Mouse (Mus musculus): Measurements from ENCODE around the gene Slc2a5.
A peak's percentile ranks its signal among the peaks of the same experiment; 100 is the strongest.

The Slc2a5 gene

GRCm38 (mm10) chr4:150146286-150146685 lies 27.2 kb downstream of the Slc2a5 start:
- no peak for DNase-seq

- no peak for DNase-seq
Observed at GRCm38 (mm10) chr4:150151045-150151444, 32.0 kb downstream of the Slc2a5 start.

GRCm38 (mm10) chr4:150152483-150152882 lies 33.4 kb downstream of the Slc2a5 start:
- DNase-seq = peak; percentile 44

GRCm38 (mm10) chr4:150155301-150155700 lies 36.2 kb downstream of the Slc2a5 start:
- DNase-seq = no peak

GRCm38 (mm10) chr4:150155731-150156130 lies 36.6 kb downstream of the Slc2a5 start:
- no peak for DNase-seq

GRCm38 (mm10) chr4:150157348-150157882 lies 38.3 kb downstream of the Slc2a5 start:
- no peak for DNase-seq

- no peak for DNase-seq
Observed at GRCm38 (mm10) chr4:150159458-150159857, 40.4 kb downstream of the Slc2a5 start.

- DNase-seq = no peak
Observed at GRCm38 (mm10) chr4:150162561-150163169, 43.6 kb downstream of the Slc2a5 start.

GRCm38 (mm10) chr4:150164875-150165274 lies 45.8 kb downstream of the Slc2a5 start:
- peak; percentile 47 for DNase-seq

GRCm38 (mm10) chr4:150168406-150168805 lies 49.3 kb downstream of the Slc2a5 start:
- no peak for DNase-seq

- no peak for DNase-seq
Observed at GRCm38 (mm10) chr4:150172107-150172506, 53.0 kb downstream of the Slc2a5 start.

- no peak for DNase-seq
Observed at GRCm38 (mm10) chr4:150173281-150173680, 54.2 kb downstream of the Slc2a5 start.

GRCm38 (mm10) chr4:150174027-150174426 lies 54.9 kb downstream of the Slc2a5 start:
- no peak for DNase-seq

- peak; percentile 57 for DNase-seq
Observed at GRCm38 (mm10) chr4:150176535-150176934, 57.5 kb downstream of the Slc2a5 start.

GRCm38 (mm10) chr4:150177122-150177521 lies 58.0 kb downstream of the Slc2a5 start:
- DNase-seq = no peak

GRCm38 (mm10) chr4:150178131-150178530 lies 59.0 kb downstream of the Slc2a5 start:
- DNase-seq = no peak

GRCm38 (mm10) chr4:150181304-150181703 lies 62.2 kb downstream of the Slc2a5 start:
- no peak for DNase-seq

- DNase-seq = peak; percentile 18
Observed at GRCm38 (mm10) chr4:150188236-150188635, 69.2 kb downstream of the Slc2a5 start.

GRCm38 (mm10) chr4:150192199-150192598 lies 73.1 kb downstream of the Slc2a5 start:
- no peak for DNase-seq
